In genomic region chr8:58890591-58890990, GRCm38 (mm10) we compare ENCODE assay signal across 26 mouse cellular contexts. TPM values are rescaled to one million over a fixed set of nuclear protein-coding genes. Genes with fewer than 3 reads are reported as not detected.
A peak's percentile ranks its signal among the peaks of the same experiment; 100 is the strongest.
DNase-seq lines count a peak whose midpoint lies in the region; ATAC-seq lines count a peak whose summit lies in the region.
"Had no signal": no experiment of that assay in that cellular context is flagged by ENCODE, and none has a peak within 500 bp of the region (broad histone marks: within the 10 kb centered on the region; RNA-seq: fewer than 3 reads in every experiment).

No protein-coding gene starts in this region.

- H3K9me3 ChIP-seq in midbrain, embryonic 11.5 days (ENCODE audit: control insufficient read depth, low read length), result no peaks in the 10 kb centered on the region
- no peaks in the 10 kb centered on the region for H3K9me3 ChIP-seq in midbrain, embryonic 15.5 days
- H3K9me3 ChIP-seq: embryonic facial prominence, embryonic 10.5 days; embryonic facial prominence, embryonic 13.5 days; forebrain, embryonic 12.5 days; forebrain, embryonic 15.5 days; hindbrain, embryonic 12.5 days; hindbrain, embryonic 15.5 days had no signal

- H3K27ac ChIP-seq in midbrain, embryonic 11.5 days (ENCODE audit: low read depth, low read length), result no peak overlapping the region
- no peak overlapping the region for H3K27ac ChIP-seq in midbrain, embryonic 15.5 days
- H3K27ac ChIP-seq: embryonic facial prominence, embryonic 10.5 days; embryonic facial prominence, embryonic 13.5 days; forebrain, embryonic 12.5 days; forebrain, embryonic 15.5 days; gastrocnemius, adult 2 months; hindbrain, embryonic 12.5 days; hindbrain, embryonic 15.5 days had no signal

- ATAC-seq in midbrain, embryonic 11.5 days (ENCODE audit: low FRiP score), result no peak
- ATAC-seq in midbrain, embryonic 15.5 days (replicated peaks), result no peak
- ATAC-seq: CD4-positive, CD25-positive, alpha-beta regulatory T cell, adult 4 months; forebrain, embryonic 15.5 days; intestine, postnatal 0 days had no signal

- no peak overlapping the region for H3K4me2 ChIP-seq in midbrain, embryonic 11.5 days
- H3K4me2 ChIP-seq in midbrain, embryonic 15.5 days, result no peak overlapping the region
- H3K4me2 ChIP-seq: embryonic facial prominence, embryonic 13.5 days; forebrain, embryonic 12.5 days; forebrain, embryonic 15.5 days; heart, embryonic 11.5 days; hindbrain, embryonic 12.5 days; hindbrain, embryonic 15.5 days had no signal

- no peak overlapping the region for H3K9ac ChIP-seq in midbrain, embryonic 11.5 days (ENCODE audit: low read length)
- H3K9ac ChIP-seq in midbrain, embryonic 15.5 days, result no peak overlapping the region
- H3K9ac ChIP-seq: embryonic facial prominence, embryonic 13.5 days; forebrain, embryonic 12.5 days; forebrain, embryonic 15.5 days; hindbrain, embryonic 12.5 days; hindbrain, embryonic 15.5 days had no signal

- no peaks in the 10 kb centered on the region for H3K4me1 ChIP-seq in midbrain, embryonic 11.5 days (ENCODE audit: control insufficient read depth, insufficient read depth, low read length)
- no peaks in the 10 kb centered on the region for H3K4me1 ChIP-seq in midbrain, embryonic 15.5 days
- H3K4me1 ChIP-seq: embryonic facial prominence, embryonic 10.5 days; embryonic facial prominence, embryonic 13.5 days; forebrain, embryonic 12.5 days; forebrain, embryonic 15.5 days; hindbrain, embryonic 12.5 days; hindbrain, embryonic 15.5 days had no signal

- no peaks in the 10 kb centered on the region for H3K27me3 ChIP-seq in midbrain, embryonic 11.5 days (ENCODE audit: control insufficient read depth, insufficient read depth, low read length)
- H3K27me3 ChIP-seq in midbrain, embryonic 15.5 days (replicated peaks), result no peaks in the 10 kb centered on the region
- H3K27me3 ChIP-seq: embryonic facial prominence, embryonic 13.5 days; forebrain, embryonic 12.5 days; forebrain, embryonic 15.5 days; hindbrain, embryonic 12.5 days; hindbrain, embryonic 15.5 days had no signal

- 92% methylated on average over 3 of the region's 3 CpGs for WGBS in midbrain, embryonic 11.5 days
- 93% methylated on average over 3 of the region's 3 CpGs for WGBS in midbrain, embryonic 15.5 days

- H3K4me3 ChIP-seq in midbrain, embryonic 11.5 days (ENCODE audit: low read depth, low read length), result no peak overlapping the region
- H3K4me3 ChIP-seq in midbrain, embryonic 15.5 days, result no peak overlapping the region
- H3K4me3 ChIP-seq: embryonic facial prominence, embryonic 10.5 days; embryonic facial prominence, embryonic 13.5 days; erythroblast, embryonic 14.5 days; forebrain, embryonic 12.5 days; forebrain, embryonic 15.5 days; gastrocnemius, adult 2 months; hindbrain, embryonic 12.5 days; hindbrain, embryonic 15.5 days had no signal

- no peaks in the 10 kb centered on the region for H3K36me3 ChIP-seq in midbrain, embryonic 11.5 days (ENCODE audit: control insufficient read depth, insufficient read depth, low read length)
- no peaks in the 10 kb centered on the region for H3K36me3 ChIP-seq in midbrain, embryonic 15.5 days (replicated peaks)
- H3K36me3 ChIP-seq: embryonic facial prominence, embryonic 10.5 days; embryonic facial prominence, embryonic 13.5 days; forebrain, embryonic 12.5 days; forebrain, embryonic 15.5 days; hindbrain, embryonic 12.5 days; hindbrain, embryonic 15.5 days had no signal

- peak; percentile 71 to 72 for DNase-seq in cerebellum, postnatal 10 days
- no peak for DNase-seq in cerebellum, adult 8-10 months
- DNase-seq in cerebellum, postnatal 36 days, result peak; percentile 4 to 35
- no peak for DNase-seq in cerebellum, postnatal 4 days (ENCODE audit: low spot score in 2 of 2)
- peak; percentile 70 for DNase-seq in midbrain, embryonic 11.5 days (ENCODE audit: low spot score, missing footprints)
- DNase-seq: adrenal gland, adult 2 months; adrenal gland, postnatal 14 days; embryo, embryonic 11 days; gastrocnemius, adult 2 months; gastrocnemius, postnatal 14 days; heart, adult 11 months; kidney, adult 2 months had no signal

RNA-seq across cellular contexts. Expression of gene BC030500, which starts 21.0 kb away (rescaled TPM):
- polyA plus RNA-seq in midbrain, embryonic 11.5 days (2014; fragmentation: Nextera tagmentation; extraction: Ambion mirVana), result 0.97 and 1.7 TPM in 2 replicates
- 14.9 and 20.8 TPM in 2 replicates for polyA plus RNA-seq in midbrain, embryonic 15.5 days (2015; fragmentation: Nextera tagmentation; extraction: Ambion mirVana)
- polyA plus RNA-seq: CD4-positive, CD25-positive, alpha-beta regulatory T cell, adult 4 months; erythroblast, embryonic 14.5 days; heart, embryonic 11.5 days; heart, embryonic 14.5 days; heart, postnatal 0 days; kidney, adult 2 months had no signal

RNA-seq across cellular contexts. Expression of gene Galntl6, which starts 21.8 kb away (rescaled TPM):
- 0.33 and 0.75 TPM in 2 replicates for polyA plus RNA-seq in midbrain, embryonic 11.5 days (2014; fragmentation: Nextera tagmentation; extraction: Ambion mirVana)
- 13.1 and 17.1 TPM in 2 replicates for polyA plus RNA-seq in midbrain, embryonic 15.5 days (2015; fragmentation: Nextera tagmentation; extraction: Ambion mirVana)
- polyA plus RNA-seq: C2C12; CD4-positive, CD25-positive, alpha-beta regulatory T cell, adult 4 months; erythroblast, embryonic 14.5 days; heart, postnatal 0 days; kidney, adult 2 months had no signal

Comparison
In these comparisons a context has a peak if more than half of its experiments do, and no peak if none do; other contexts are left out.
1. DNase-seq: peak in cerebellum, postnatal 10 days (2 of 2), cerebellum, postnatal 36 days (2 of 2) and midbrain, embryonic 11.5 days (single experiment); none in cerebellum, adult 8-10 months (single experiment) and cerebellum, postnatal 4 days (0 of 2).